Mouse (Mus musculus): Measurements from ENCODE around the gene Hnrnpu.
"Not testable (repeated sequence)": the region's sequence is repeated elsewhere in the genome, so short reads cannot be mapped to it uniquely, and the experiment has no call there.

Gene Hnrnpu

GRCm38 (mm10) chr1:178310128-178310527, 27.5 kb downstream of the Hnrnpu start:
- DNase-seq (ENCODE audit: low spot score) = no peak

GRCm38 (mm10) chr1:178309487-178309886, 28.1 kb downstream of the Hnrnpu start:
- DNase-seq (ENCODE audit: low spot score) = no peak

GRCm38 (mm10) chr1:178303425-178303824, 34.2 kb downstream of the Hnrnpu start:
- peak; percentile 66 for DNase-seq (ENCODE audit: low spot score)

GRCm38 (mm10) chr1:178301261-178301660, 36.3 kb downstream of the Hnrnpu start:
- not testable (repeated sequence) for DNase-seq (ENCODE audit: low spot score)

GRCm38 (mm10) chr1:178294051-178294450, 43.5 kb downstream of the Hnrnpu start:
- no peak for DNase-seq (ENCODE audit: low spot score)

GRCm38 (mm10) chr1:178291716-178292115, 45.9 kb downstream of the Hnrnpu start:
- DNase-seq (ENCODE audit: low spot score) = no peak

- DNase-seq (ENCODE audit: low spot score) = no peak
Observed at GRCm38 (mm10) chr1:178287601-178288176, 49.9 kb downstream of the Hnrnpu start.

GRCm38 (mm10) chr1:178283946-178284720, 53.5 kb downstream of the Hnrnpu start:
- no peak for DNase-seq (ENCODE audit: low spot score)

GRCm38 (mm10) chr1:178283314-178283713, 54.3 kb downstream of the Hnrnpu start:
- not testable (repeated sequence) for DNase-seq (ENCODE audit: low spot score)

- DNase-seq (ENCODE audit: low spot score) = peak; percentile 65
Observed at GRCm38 (mm10) chr1:178276054-178276911, 61.3 kb downstream of the Hnrnpu start.

GRCm38 (mm10) chr1:178275738-178276053, 61.9 kb downstream of the Hnrnpu start:
- DNase-seq (ENCODE audit: low spot score) = no peak

- DNase-seq (ENCODE audit: low spot score) = no peak
Observed at GRCm38 (mm10) chr1:178275174-178275730, 62.3 kb downstream of the Hnrnpu start.
